Mouse (Mus musculus) erythroblast, embryonic 14.5 days (primary cell): ENCODE data around the gene Mcub. TPM values are rescaled to one million over a fixed set of nuclear protein-coding genes. Genes with fewer than 3 reads are reported as not detected.
A peak's percentile ranks its signal among the peaks of the same experiment; 100 is the strongest.

Experiments
- H3K27me3 ChIP-seq: 2 replicates; pipeline ENCODE4 v1.6.1; 2012; ENCODE audit warnings: inconsistent platforms; ENCODE audit not compliant: control insufficient read depth
- H3K36me3 ChIP-seq: 2 replicates; pipeline ENCODE4 v1.6.1; 2012; ENCODE audit warnings: mild to moderate bottlenecking, inconsistent platforms; ENCODE audit not compliant: control insufficient read depth
- H3K4me1 ChIP-seq: 2 replicates; pipeline ENCODE4 v1.6.1; 2012; ENCODE audit warnings: inconsistent platforms; ENCODE audit not compliant: control insufficient read depth
- H3K4me3 ChIP-seq: replicated peaks from 2 replicates; pipeline ENCODE3; 2012; ENCODE audit warnings: moderate library complexity, mild to moderate bottlenecking, inconsistent platforms
- H3K9me3 ChIP-seq: 2 replicates; pipeline ENCODE4 v1.6.1; 2012; ENCODE audit warnings: low read length, inconsistent platforms, mixed read lengths; ENCODE audit not compliant: control insufficient read depth
- GATA1 ChIP-seq: IDR thresholded peaks from 2 replicates; pipeline ENCODE4 v1.6.1; 2012; ENCODE audit warnings: low read length, inconsistent platforms, mixed read lengths
- TAL1 ChIP-seq: IDR thresholded peaks from 3 replicates; pipeline ENCODE4 v1.6.1; 2012; ENCODE audit warnings: low read length, inconsistent platforms, mixed read lengths
- polyA plus RNA-seq: library from polyadenylated mRNA; stranded (reverse); fragments of >175 nt; gene quantifications from 2 replicates; pipeline ENCODE4 v1.2.3, GENCODE M21; 2012

The Mcub gene
- polyA plus RNA-seq: 2.9 and 4.8 TPM in 2 replicates

GRCm38 (mm10) chr3:129969432-129970395 lies at the start of gene Mcub:
Gene Mcub (minus strand): TSS chr3:129970206.
- H3K4me1 ChIP-seq: peaks cover 14% of the 10 kb centered on the region
- TF ChIP-seq GATA1 (no peak), TAL1 (no peak)
- peaks cover 20% of the 10 kb centered on the region for H3K27me3 ChIP-seq
- H3K36me3 ChIP-seq: no peaks in the 10 kb centered on the region
- peak within 1 kb of the TSS; percentile 69 for H3K4me3 ChIP-seq
- peaks cover 3% of the 10 kb centered on the region; the same call in 1 of the 2 replicates for H3K9me3 ChIP-seq

GRCm38 (mm10) chr3:130012943-130013342 lies 42.9 kb upstream of the Mcub start:
- TF ChIP-seq GATA1: no peak
- no peaks in the 10 kb centered on the region for H3K27me3 ChIP-seq
- no peak overlapping the region for H3K4me3 ChIP-seq
- H3K9me3 ChIP-seq: no peaks in the 10 kb centered on the region
- H3K36me3 ChIP-seq: peaks cover 38% of the 10 kb centered on the region
- no peaks in the 10 kb centered on the region for H3K4me1 ChIP-seq

- H3K4me1 ChIP-seq: no peaks in the 10 kb centered on the region
- H3K4me3 ChIP-seq: no peak overlapping the region
- H3K27me3 ChIP-seq: no peaks in the 10 kb centered on the region
- TF ChIP-seq GATA1 (no peak), TAL1 (no peak)
- H3K9me3 ChIP-seq: no peaks in the 10 kb centered on the region
- peaks cover 49% of the 10 kb centered on the region for H3K36me3 ChIP-seq
Observed at GRCm38 (mm10) chr3:130011236-130011635, 41.2 kb upstream of the Mcub start.

DNA sequence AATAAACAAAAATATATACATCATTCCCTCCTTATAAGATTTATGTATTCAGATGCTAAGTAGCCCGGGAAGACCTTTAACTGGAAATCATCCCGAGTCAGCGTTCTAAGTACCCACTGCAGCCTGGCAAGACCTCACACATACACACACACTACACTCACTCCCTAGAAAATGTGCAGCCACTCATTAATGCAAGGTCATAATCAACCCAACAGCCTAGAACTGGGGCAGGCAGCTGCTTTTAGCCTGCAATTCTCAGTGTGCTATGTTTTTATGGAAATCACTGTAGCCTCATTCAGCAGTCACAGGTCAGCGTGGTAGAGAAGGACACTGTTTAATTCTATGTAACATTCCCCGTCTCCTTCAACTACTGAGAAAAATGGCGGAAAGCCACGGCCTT lies 36.1 kb upstream of the Mcub start:
- TF ChIP-seq TAL1: no peak
- no peak for TF ChIP-seq GATA1
- Histone ChIP-seq H3K9me3 (no peaks in the 10 kb centered on the region), H3K4me1 (no peaks in the 10 kb centered on the region), H3K4me3 (no peak overlapping the region), H3K36me3 (peaks cover 75% of the 10 kb centered on the region), H3K27me3 (no peaks in the 10 kb centered on the region)

DNA sequence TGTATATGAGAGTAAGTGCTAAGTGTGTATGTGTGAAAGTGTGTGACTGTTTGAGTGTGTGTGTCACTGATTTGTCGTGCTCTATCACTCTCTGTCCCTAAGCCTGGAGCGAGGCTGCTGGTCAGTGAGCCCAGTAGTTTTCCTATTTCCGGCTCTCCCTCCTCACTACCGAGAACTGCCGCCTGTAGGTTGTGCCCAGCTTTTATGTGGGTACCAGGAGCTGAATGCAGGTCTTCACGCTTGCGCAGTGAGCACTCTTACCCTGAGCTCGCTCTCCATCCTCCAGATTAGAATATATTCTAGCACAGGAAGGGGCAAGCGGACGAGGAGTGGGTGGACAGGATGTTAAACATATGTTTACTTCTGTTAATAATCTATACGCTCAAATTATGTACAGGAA lies 30.9 kb upstream of the Mcub start:
- Histone ChIP-seq H3K36me3 (peaks cover 77% of the 10 kb centered on the region), H3K9me3 (no peaks in the 10 kb centered on the region), H3K4me1 (no peaks in the 10 kb centered on the region), H3K27me3 (no peaks in the 10 kb centered on the region), H3K4me3 (no peak overlapping the region)
- no peak for TF ChIP-seq TAL1
- TF ChIP-seq GATA1: no peak

GRCm38 (mm10) chr3:129998526-129998925 lies 28.5 kb upstream of the Mcub start:
- Histone ChIP-seq H3K9me3 (no peaks in the 10 kb centered on the region), H3K4me1 (no peaks in the 10 kb centered on the region), H3K4me3 (no peak overlapping the region), H3K27me3 (no peaks in the 10 kb centered on the region), H3K36me3 (peaks cover 75% of the 10 kb centered on the region)
- no peak for TF ChIP-seq TAL1
- TF ChIP-seq GATA1: no peak

DNA sequence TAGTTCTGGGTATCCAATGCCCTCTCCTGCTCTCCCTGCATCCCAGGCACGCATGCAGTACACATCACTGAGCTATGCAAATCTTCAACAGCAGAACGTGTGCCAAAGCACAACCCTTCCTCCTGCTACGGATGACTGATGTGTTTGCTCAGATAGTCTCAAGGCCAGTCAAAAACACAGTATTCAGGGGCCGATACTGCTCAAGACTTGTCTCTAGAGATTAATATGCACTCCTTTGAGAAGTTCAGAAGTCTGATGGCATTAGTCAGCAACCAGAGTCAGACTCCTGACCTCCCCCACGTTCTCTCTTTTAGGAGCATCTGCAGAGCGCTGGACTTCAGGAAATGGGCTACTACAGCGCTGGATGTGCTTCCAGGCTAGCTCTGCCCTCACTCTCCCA lies 28.0 kb upstream of the Mcub start:
- Histone ChIP-seq H3K4me3 (no peak overlapping the region), H3K4me1 (no peaks in the 10 kb centered on the region), H3K27me3 (no peaks in the 10 kb centered on the region), H3K36me3 (peaks cover 77% of the 10 kb centered on the region), H3K9me3 (no peaks in the 10 kb centered on the region)
- TF ChIP-seq GATA1 (no peak), TAL1 (no peak)

DNA sequence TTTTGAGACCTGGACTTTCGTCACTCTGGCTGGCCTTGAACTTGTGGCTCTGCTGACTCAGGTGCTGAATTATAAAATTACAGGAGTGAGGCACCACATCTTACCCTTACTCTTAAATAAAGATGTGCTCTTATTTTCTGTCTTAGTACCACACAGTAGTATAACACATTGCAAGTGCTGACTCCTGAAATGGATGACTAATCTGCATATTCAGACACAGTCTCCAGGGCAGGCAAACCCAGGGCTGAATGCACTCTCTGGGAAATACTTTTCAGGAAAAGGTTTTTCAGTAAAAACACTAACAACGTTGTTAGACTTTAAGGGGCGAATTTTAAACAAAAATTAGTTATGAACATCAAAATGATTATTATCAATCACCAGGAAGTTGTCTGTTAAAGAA lies 27.3 kb upstream of the Mcub start:
- Histone ChIP-seq H3K36me3 (peaks cover 77% of the 10 kb centered on the region), H3K9me3 (no peaks in the 10 kb centered on the region), H3K4me1 (no peaks in the 10 kb centered on the region), H3K27me3 (no peaks in the 10 kb centered on the region), H3K4me3 (no peak overlapping the region)
- TF ChIP-seq TAL1 (no peak), GATA1 (no peak)

GRCm38 (mm10) chr3:129987297-129987696 lies 17.3 kb upstream of the Mcub start:
- no peak for TF ChIP-seq GATA1
- no peak for TF ChIP-seq TAL1
- Histone ChIP-seq H3K27me3 (no peaks in the 10 kb centered on the region), H3K4me3 (no peak overlapping the region), H3K9me3 (no peaks in the 10 kb centered on the region), H3K36me3 (peaks cover 87% of the 10 kb centered on the region), H3K4me1 (no peaks in the 10 kb centered on the region)
